Mouse (Mus musculus) intestine, postnatal 0 days (tissue): ENCODE data around the gene Gorasp2. TPM values are rescaled to one million over a fixed set of nuclear protein-coding genes. Genes with fewer than 3 reads are reported as not detected.

Source experiments
- ATAC-seq: fragments of 200-750 bp; cut with Nextera tagmentation; 2 replicates; pipeline ENCODE4 v1.8.0; 2017; ENCODE audit warnings: mild to moderate bottlenecking, moderate TSS enrichment, moderate library complexity
- H3K27ac ChIP-seq: fragments of 300-500 bp; sonication (generic); 2 replicates; pipeline ENCODE4 v1.5.1; 2014; ENCODE audit warnings: mild to moderate bottlenecking, low read depth, low read length, moderate library complexity
- H3K27me3 ChIP-seq: fragments of 300-500 bp; sonication (generic); replicated peaks from 2 replicates; pipeline ENCODE4 v1.6.1; 2014; ENCODE audit warnings: low read length, mixed read lengths; ENCODE audit not compliant: control insufficient read depth, insufficient read depth
- H3K36me3 ChIP-seq: fragments of 300-500 bp; sonication (generic); 2 replicates; pipeline ENCODE4 v1.6.1; 2014; ENCODE audit warnings: mild to moderate bottlenecking, moderate library complexity; ENCODE audit not compliant: control insufficient read depth, insufficient read depth
- H3K4me1 ChIP-seq: fragments of 300-500 bp; sonication (generic); replicated peaks from 2 replicates; pipeline ENCODE4 v1.6.1; 2014; ENCODE audit warnings: antibody characterized with exemption, low read length, mixed read lengths; ENCODE audit not compliant: control insufficient read depth, insufficient read depth
- H3K4me2 ChIP-seq: fragments of 300-500 bp; sonication (generic); replicated peaks from 2 replicates; pipeline ENCODE4 v1.6.1; 2014; ENCODE audit warnings: low read depth, mild to moderate bottlenecking, moderate library complexity
- H3K4me3 ChIP-seq: fragments of 300-500 bp; sonication (generic); 2 replicates; pipeline ENCODE4 v1.5.1; 2014; ENCODE audit warnings: low read depth, low read length
- H3K9ac ChIP-seq: fragments of 300-500 bp; sonication (generic); 2 replicates; pipeline ENCODE4 v1.6.1; 2014; ENCODE audit warnings: mild to moderate bottlenecking, low read depth, low read length
- H3K9me3 ChIP-seq: fragments of 300-500 bp; sonication (generic); 2 replicates; pipeline ENCODE4 v1.6.1; 2016; ENCODE audit warnings: mixed run types; ENCODE audit not compliant: control insufficient read depth
- CTCF ChIP-seq: sonication (generic); IDR thresholded peaks from 2 replicates; pipeline ENCODE4 v1.5.1; 2016; ENCODE audit warnings: low read depth, mild to moderate bottlenecking, control low read depth, antibody characterized with exemption, moderate library complexity
- WGBS: fragments of 180-500 bp; shearing (Covaris S2); extraction: QIAGEN DNeasy Blood & Tissue Kit; methylation state at CpG from one replicate; pipeline ENCODE4 v1.1.7; 2014; 5-methylcytosine and 5-hydroxymethylcytosine counted together
- polyA plus RNA-seq: library from polyadenylated mRNA; unstranded; fragments of >200 nt; fragmentation: Nextera tagmentation; extraction: Ambion mirVana; gene quantifications from 2 replicates; pipeline ENCODE4 v1.2.1, GENCODE M21; 2015

The Gorasp2 gene
- polyA plus RNA-seq, 1 experiment from 2014 or later = 153 TPM

- ATAC-seq = no peak
- no peak overlapping the region for H3K4me3 ChIP-seq
Observed at GRCm38 (mm10) chr2:70622244-70622643, 39.1 kb upstream of the Gorasp2 start.

DNA sequence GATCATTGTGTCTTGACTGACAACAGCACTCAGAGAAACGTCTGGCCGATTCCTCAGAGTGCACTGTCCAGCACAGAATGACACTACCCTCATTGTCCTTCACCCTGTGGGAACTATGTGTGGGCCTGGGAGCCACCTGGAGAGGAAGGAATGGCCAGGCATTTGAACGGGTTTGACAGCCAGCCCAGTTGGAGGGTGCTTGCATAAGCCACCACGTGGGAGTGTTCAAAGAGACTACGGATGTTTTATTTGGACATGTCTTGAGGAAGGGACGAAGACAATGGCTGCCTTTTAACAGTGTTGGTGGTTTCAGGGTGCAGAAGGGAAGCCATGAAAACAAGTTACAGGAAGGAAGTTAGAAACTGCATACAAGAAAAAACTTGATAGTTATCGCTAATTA lies 35.6 kb upstream of the Gorasp2 start:
- ATAC-seq = no peak
- 55% methylated on average over 7 of the region's 7 CpGs for WGBS
- Histone ChIP-seq H3K9ac (no peak overlapping the region), H3K36me3 (no peaks in the 10 kb centered on the region), H3K27ac (no peak overlapping the region), H3K4me3 (no peak overlapping the region), H3K4me1 (no peaks in the 10 kb centered on the region), H3K9me3 (no peaks in the 10 kb centered on the region), H3K27me3 (no peaks in the 10 kb centered on the region), H3K4me2 (no peak overlapping the region)
- no peak for TF ChIP-seq CTCF

More at GRCm38 (mm10) chr2:70622244-70622643, 39.1 kb upstream of the Gorasp2 start:
- Histone ChIP-seq H3K27me3 (no peaks in the 10 kb centered on the region), H3K4me2 (no peak overlapping the region), H3K36me3 (no peaks in the 10 kb centered on the region), H3K4me1 (no peaks in the 10 kb centered on the region), H3K9ac (no peak overlapping the region), H3K27ac (no peak overlapping the region), H3K9me3 (no peaks in the 10 kb centered on the region)
- WGBS = 57% methylated on average over 4 of the region's 4 CpGs
- TF ChIP-seq CTCF = no peak

DNA sequence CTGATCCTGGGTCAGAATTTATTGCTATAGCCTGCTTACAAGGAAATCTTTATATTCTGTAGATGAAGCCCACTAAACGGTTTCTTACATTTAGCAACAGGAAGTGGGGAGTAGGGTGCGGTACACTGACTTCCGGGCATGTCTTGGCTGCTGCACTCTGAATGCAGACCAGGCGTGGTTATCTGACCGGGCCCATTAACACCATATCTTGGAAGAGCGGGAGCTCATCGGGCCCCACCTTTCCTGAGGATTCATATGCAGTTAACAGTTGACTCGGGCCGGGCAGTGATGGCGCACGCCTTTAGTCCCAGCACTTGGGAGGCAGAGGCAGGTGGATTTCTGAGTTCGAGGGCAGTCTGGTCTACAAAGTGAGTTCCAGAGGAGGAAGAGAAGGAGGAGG lies 33.0 kb upstream of the Gorasp2 start:
- 82% methylated on average over 12 of the region's 12 CpGs for WGBS
- no peak for ATAC-seq

DNA sequence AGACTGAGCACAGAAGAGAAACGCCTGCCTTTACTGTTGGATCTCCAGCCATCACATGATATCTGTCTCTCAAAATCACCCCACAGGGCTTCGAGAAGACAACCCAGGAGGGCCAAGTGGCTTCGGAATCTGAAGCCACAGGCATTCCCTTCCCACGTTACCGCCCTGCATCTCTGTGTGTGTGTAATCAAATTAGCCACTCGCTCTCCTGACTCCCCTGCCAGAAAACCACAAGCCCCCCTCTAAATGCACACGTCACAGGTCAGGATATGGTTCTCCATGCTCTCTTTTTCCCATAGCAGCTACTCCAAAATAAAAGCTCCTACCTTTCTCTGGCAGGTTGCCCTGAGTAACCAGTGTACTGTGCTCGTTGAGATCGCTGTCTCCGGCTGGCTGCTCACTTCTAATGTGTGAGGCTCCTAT lies 32.0 kb upstream of the Gorasp2 start:
- WGBS = 19% methylated on average over 10 of the region's 10 CpGs
- Histone ChIP-seq H3K4me2 (0 out of 2 replicates have a peak overlapping the region, but pooled peaks have one; percentile 7), H3K9me3 (no peaks in the 10 kb centered on the region), H3K27me3 (no peaks in the 10 kb centered on the region), H3K27ac (no peak overlapping the region), H3K4me3 (no peak overlapping the region), H3K9ac (no peak overlapping the region), H3K36me3 (no peaks in the 10 kb centered on the region), H3K4me1 (no peaks in the 10 kb centered on the region)
- ATAC-seq = no peak
- no peak for TF ChIP-seq CTCF

More for the DNA sequence above, 33.0 kb upstream of the Gorasp2 start:
- no peak overlapping the region for H3K9ac ChIP-seq
- no peak overlapping the region for H3K4me2 ChIP-seq
- no peaks in the 10 kb centered on the region for H3K36me3 ChIP-seq
- no peak for TF ChIP-seq CTCF
- H3K4me1 ChIP-seq = no peaks in the 10 kb centered on the region
- H3K27ac ChIP-seq = no peak overlapping the region
- no peak overlapping the region for H3K4me3 ChIP-seq
- no peaks in the 10 kb centered on the region for H3K9me3 ChIP-seq
- no peaks in the 10 kb centered on the region for H3K27me3 ChIP-seq

- Histone ChIP-seq H3K36me3 (no peaks in the 10 kb centered on the region), H3K4me1 (no peaks in the 10 kb centered on the region), H3K9ac (no peak overlapping the region), H3K4me2 (no peak overlapping the region), H3K27ac (no peak overlapping the region), H3K4me3 (no peak overlapping the region), H3K27me3 (no peaks in the 10 kb centered on the region), H3K9me3 (no peaks in the 10 kb centered on the region)
- no peak for ATAC-seq
- no peak for TF ChIP-seq CTCF
- 63% methylated on average over 3 of the region's 3 CpGs for WGBS
Observed at GRCm38 (mm10) chr2:70629921-70630320, 31.5 kb upstream of the Gorasp2 start.

DNA sequence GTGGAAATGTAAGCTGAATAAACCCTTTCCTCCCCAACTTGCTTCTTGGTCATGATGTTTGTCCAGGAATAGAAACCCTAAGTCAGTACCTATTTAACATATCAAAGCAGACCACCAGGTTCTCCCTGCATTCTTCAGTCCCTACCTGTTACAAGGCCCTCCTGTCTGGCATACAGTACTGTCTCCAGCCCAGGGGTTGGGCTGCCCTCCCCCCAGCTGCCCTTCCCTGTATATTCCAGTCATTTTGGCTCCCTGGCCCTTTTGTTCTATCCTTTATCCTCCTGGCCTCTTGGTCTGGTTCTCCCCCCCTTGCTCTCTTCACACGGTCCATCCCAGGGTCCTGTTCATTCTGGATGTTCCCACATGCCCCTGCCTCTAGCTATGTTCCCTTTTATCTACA lies 30.1 kb upstream of the Gorasp2 start:
- ATAC-seq = no peak

DNA sequence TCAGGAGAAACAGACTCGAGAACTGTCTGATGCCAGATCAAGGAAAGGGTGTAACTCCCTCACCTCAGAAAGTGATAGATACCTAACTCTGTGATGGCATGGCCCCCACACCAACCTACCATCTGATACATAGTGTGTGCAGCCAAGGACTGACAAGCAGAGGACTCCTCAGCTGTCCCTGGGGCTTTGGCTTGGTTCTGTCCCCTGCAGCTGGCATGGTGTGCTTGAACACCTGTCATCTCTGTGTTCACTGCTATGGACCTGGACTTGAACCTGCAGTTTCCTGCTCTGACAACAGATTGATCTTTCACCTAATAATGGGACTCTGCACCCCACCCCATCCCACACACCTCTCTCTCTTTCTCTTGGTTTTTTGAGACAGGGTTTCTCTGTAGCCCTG lies 29.0 kb upstream of the Gorasp2 start:
- no peak for ATAC-seq
- WGBS = 92% methylated on average over 1 of the region's 1 CpGs
- Histone ChIP-seq H3K27me3 (no peaks in the 10 kb centered on the region), H3K4me1 (no peaks in the 10 kb centered on the region), H3K9me3 (no peaks in the 10 kb centered on the region), H3K4me3 (no peak overlapping the region), H3K4me2 (no peak overlapping the region), H3K27ac (no peak overlapping the region), H3K36me3 (no peaks in the 10 kb centered on the region), H3K9ac (no peak overlapping the region)
- no peak for TF ChIP-seq CTCF

More for the DNA sequence above, 30.1 kb upstream of the Gorasp2 start:
- H3K36me3 ChIP-seq = no peaks in the 10 kb centered on the region
- WGBS = 85% methylated on average over 1 of the region's 1 CpGs
- no peak overlapping the region for H3K4me3 ChIP-seq
- H3K9me3 ChIP-seq = no peaks in the 10 kb centered on the region
- H3K27me3 ChIP-seq = no peaks in the 10 kb centered on the region
- H3K4me1 ChIP-seq = no peaks in the 10 kb centered on the region
- no peak overlapping the region for H3K4me2 ChIP-seq
- TF ChIP-seq CTCF = no peak
- H3K9ac ChIP-seq = no peak overlapping the region
- no peak overlapping the region for H3K27ac ChIP-seq
